ENCODE assay signal across 21 mouse cellular contexts in genomic region chr13:108465755-108466154, GRCm38 (mm10). TPM values are rescaled to one million over a fixed set of nuclear protein-coding genes. Genes with fewer than 3 reads are reported as not detected.
DNase-seq lines count a peak whose midpoint lies in the region; ATAC-seq and TF ChIP-seq lines count a peak whose summit lies in the region.
"Had no signal": no experiment of that assay in that cellular context is flagged by ENCODE, and none has a peak within 500 bp of the region (broad histone marks: within the 10 kb centered on the region; RNA-seq: fewer than 3 reads in every experiment).

No protein-coding gene starts in this region.

- no peak overlapping the region for H3K9ac ChIP-seq in lung, postnatal 0 days (replicated peaks; ENCODE audit: low read depth)
- H3K9ac ChIP-seq: embryonic facial prominence, embryonic 13.5 days; forebrain, embryonic 12.5 days; heart, embryonic 15.5 days; hindbrain, embryonic 15.5 days had no signal

- intact Hi-C loops in heart, postnatal 14 days (cut with DNase I): no loop called here

- no peaks in the 10 kb centered on the region for H3K27me3 ChIP-seq in lung, postnatal 0 days (replicated peaks; ENCODE audit: insufficient read depth, low read length)
- H3K27me3 ChIP-seq: embryonic facial prominence, embryonic 13.5 days; forebrain, embryonic 12.5 days; heart, embryonic 15.5 days; hindbrain, embryonic 15.5 days; Patski had no signal

- H3K4me2 ChIP-seq in lung, postnatal 0 days (replicated peaks; ENCODE audit: low read depth, low read length): no peak overlapping the region
- H3K4me2 ChIP-seq: embryonic facial prominence, embryonic 13.5 days; forebrain, embryonic 12.5 days; heart, embryonic 15.5 days; hindbrain, embryonic 15.5 days had no signal

- DNase-seq in heart, adult 11 months: peak; percentile 86
- DNase-seq in heart, postnatal 14 days: no peak
- peak; percentile 14 for DNase-seq in lung, postnatal 36 days
- DNase-seq in lung, postnatal 0 days (ENCODE audit: low spot score): no peak
- peak; percentile 31 for DNase-seq in c-Kit-positive CD71-negative TER-119-negative erythroid progenitor cells, embryonic 14.5 days (ENCODE audit: low read depth)
- DNase-seq in layer of hippocampus, adult 9-10 months (ENCODE audit: low spot score): no peak
- DNase-seq in cerebellum, adult 9-10 months: no peak
- DNase-seq: adrenal gland, postnatal 36 days; cerebellum, adult 11 months; cerebellum, adult 8-10 months; cerebellum, postnatal 25 days; gastrocnemius, postnatal 10 days had no signal

- no peaks in the 10 kb centered on the region for H3K4me1 ChIP-seq in lung, postnatal 0 days (ENCODE audit: insufficient read depth, low read depth, low read length)
- H3K4me1 ChIP-seq: embryonic facial prominence, embryonic 13.5 days; forebrain, embryonic 12.5 days; heart, embryonic 10.5 days; hindbrain, embryonic 15.5 days had no signal

- no peak overlapping the region for H3K27ac ChIP-seq in lung, postnatal 0 days (ENCODE audit: low read length)
- H3K27ac ChIP-seq: embryonic facial prominence, embryonic 13.5 days; forebrain, embryonic 12.5 days; heart, embryonic 10.5 days; heart, embryonic 15.5 days; hindbrain, embryonic 15.5 days had no signal

- H3K36me3 ChIP-seq in lung, postnatal 0 days (ENCODE audit: insufficient read depth, low read length): no peaks in the 10 kb centered on the region
- H3K36me3 ChIP-seq: embryonic facial prominence, embryonic 13.5 days; forebrain, embryonic 12.5 days; heart, embryonic 10.5 days; heart, embryonic 15.5 days; hindbrain, embryonic 15.5 days had no signal

- no peak overlapping the region for H3K4me3 ChIP-seq in lung, postnatal 0 days (ENCODE audit: low read depth, low read length)
- H3K4me3 ChIP-seq: embryonic facial prominence, embryonic 13.5 days; forebrain, embryonic 12.5 days; heart, embryonic 10.5 days; heart, embryonic 15.5 days; hindbrain, embryonic 15.5 days had no signal

- H3K9me3 ChIP-seq in lung, postnatal 0 days (ENCODE audit: low read length): no peaks in the 10 kb centered on the region
- H3K9me3 ChIP-seq: embryonic facial prominence, embryonic 13.5 days; forebrain, embryonic 12.5 days; heart, embryonic 10.5 days; heart, embryonic 15.5 days; hindbrain, embryonic 15.5 days had no signal

- no peak for ATAC-seq in lung, postnatal 0 days
- peak; percentile 98 for ATAC-seq in megakaryocyte, adult 5-6 weeks (ENCODE audit: poor library complexity, severe bottlenecking)
- ATAC-seq: activated CD4-positive, CD25-positive, alpha-beta regulatory T cell, adult 4 months; forebrain, embryonic 16.5 days; Patski had no signal

- no peak for TF ChIP-seq EP300 in lung, postnatal 0 days (IDR thresholded peaks at IDR 0.05)

- no peak for TF ChIP-seq CTCF in lung, postnatal 0 days (IDR thresholded peaks at IDR 0.05)

RNA-seq across cellular contexts. Expression of gene Pde4d, which starts 16.0 kb away (rescaled TPM):
- 10 to 100 TPM; 36.9 to 46.8 TPM for total RNA-seq in heart, postnatal 14 days (2021)
- polyA plus RNA-seq in lung, postnatal 0 days (2015; fragmentation: Nextera tagmentation; extraction: Ambion mirVana): 19.7 and 20.3 TPM in 2 replicates
- 5.2 and 5.3 TPM in 2 replicates for total RNA-seq in megakaryocyte, adult 5-6 weeks (2015)
- 4.4 and 7.3 TPM in 2 replicates for total RNA-seq in megakaryocyte, adult 5-6 weeks (2017)

Comparison
In these comparisons a context has a peak if more than half of its experiments do, and no peak if none do; other contexts are left out.
1. DNase-seq: peak in heart, adult 11 months (single experiment), lung, postnatal 36 days (single experiment) and c-Kit-positive CD71-negative TER-119-negative erythroid progenitor cells, embryonic 14.5 days (single experiment); none in heart, postnatal 14 days (0 of 2), lung, postnatal 0 days (single experiment), layer of hippocampus, adult 9-10 months (single experiment) and cerebellum, adult 9-10 months (single experiment).
2. RNA of gene Pde4d, which starts 16.0 kb away (total RNA-seq): 36.9 to 46.8 TPM in heart, postnatal 14 days; 4.4 to 7.3 TPM in megakaryocyte, adult 5-6 weeks; every median in the first group is over 4 times any median in the second.